Mouse (Mus musculus) heart, postnatal 4 days (tissue): ENCODE data around the gene Sez6l. TPM values are rescaled to one million over a fixed set of nuclear protein-coding genes. Genes with fewer than 3 reads are reported as not detected.
A peak's percentile ranks its signal among the peaks of the same experiment; 100 is the strongest.
"Not testable (repeated sequence)": the region's sequence is repeated elsewhere in the genome, so short reads cannot be mapped to it uniquely, and the experiment has no call there.

Experiments used
- DNase-seq: peaks from one replicate; pipeline ENCODE4 v3.0.0; 2021
- total RNA-seq, 2 experiments: library from RNA; stranded (reverse); gene quantifications; 2 replicates each; pipeline ENCODE4 v1.2.3; 2021

Gene Sez6l
- total RNA-seq, 2 experiments from 2014 or later, result 0.52 TPM

DNA sequence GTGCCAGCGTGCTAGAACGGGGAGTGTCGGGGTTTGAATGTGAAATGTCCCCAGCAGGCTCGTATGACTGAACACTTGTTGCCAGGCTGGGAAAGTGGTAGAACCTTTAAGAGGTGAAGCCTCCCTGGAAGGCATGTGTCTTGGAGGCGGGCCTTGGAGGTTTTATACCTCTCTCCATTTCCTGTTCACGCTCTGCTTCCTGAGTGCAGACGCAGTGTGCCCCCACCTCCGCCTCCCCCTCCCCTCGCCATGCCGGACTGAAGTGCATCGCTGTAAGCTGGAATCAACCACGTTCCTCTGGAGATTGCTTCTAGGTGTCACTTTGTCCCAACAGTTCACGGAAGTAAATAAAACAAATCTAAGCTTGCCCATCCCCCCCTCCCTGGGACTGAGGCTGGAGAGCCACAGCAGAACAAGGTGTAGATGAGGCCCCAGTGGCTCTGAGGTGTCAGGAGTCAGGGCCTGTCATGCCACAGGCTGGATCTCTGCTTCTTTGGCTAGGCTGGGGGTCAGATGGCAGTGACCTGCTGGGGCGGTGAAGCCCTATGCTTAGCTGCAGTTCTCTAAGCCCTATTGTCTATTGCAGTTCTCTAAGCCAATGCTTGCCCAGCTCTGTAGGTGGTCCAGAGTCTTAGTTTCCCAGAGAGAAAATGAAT, 145.7 kb downstream of the Sez6l start:
- DNase-seq, result no peak

DNA sequence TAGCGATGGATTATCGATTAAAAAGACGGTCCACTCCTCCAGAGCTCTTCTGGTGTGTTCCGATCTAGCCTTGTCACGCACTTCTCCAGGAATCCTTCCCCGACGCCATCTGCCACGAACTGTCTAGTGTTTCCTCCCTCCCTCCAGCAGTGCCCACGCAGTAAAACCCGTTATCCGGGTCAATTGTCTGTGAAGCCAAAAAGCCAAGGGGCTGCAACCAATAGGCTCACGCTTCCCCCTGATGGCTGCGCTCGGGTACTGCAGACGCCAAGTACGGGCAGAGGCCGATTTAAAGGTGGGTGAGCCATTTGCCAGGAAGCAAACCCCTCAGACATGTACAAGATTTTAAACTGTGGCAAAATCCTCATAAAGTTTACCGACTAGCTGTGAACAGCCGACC, 148.0 kb downstream of the Sez6l start:
- DNase-seq, result peak; percentile 81

DNA sequence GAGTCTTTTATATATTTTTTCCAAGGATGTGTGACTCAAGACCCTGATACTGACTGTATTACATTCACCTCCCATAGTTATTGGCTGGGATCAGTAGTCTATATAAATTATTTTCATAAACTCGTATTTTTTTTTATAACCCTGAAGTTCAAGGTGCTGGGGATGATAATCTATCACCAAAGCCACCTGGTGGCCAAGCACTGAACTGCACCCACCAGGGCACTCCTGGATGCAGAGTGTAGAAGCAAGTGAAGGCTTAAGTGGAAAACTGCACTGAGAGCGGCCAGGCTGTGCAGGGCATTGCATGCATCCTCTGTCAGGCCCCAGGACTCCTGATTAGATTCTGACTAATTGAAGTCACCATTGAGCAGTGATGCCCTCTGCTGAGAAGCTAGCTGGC, 149.7 kb downstream of the Sez6l start:
- peak; percentile 80 for DNase-seq

DNA sequence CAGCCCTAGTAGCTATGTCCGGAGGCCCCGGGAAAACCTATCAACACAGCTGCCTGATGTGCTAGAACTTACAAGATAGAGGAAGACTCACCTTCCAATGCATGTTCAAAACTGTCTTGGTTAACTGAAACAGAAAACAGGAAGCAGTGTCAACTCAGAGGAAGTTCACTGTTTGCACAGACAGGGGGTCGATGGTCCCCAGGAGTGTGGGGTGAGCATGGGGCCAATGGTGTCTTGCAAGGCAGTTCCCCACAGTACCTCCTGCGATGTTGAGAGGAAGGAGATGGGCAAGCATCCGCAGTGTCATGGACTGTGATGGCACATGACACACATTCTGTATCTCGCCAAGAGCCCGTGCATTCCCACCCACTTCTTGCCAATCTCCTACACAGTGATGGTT, 150.3 kb downstream of the Sez6l start:
- DNase-seq, result no peak

DNA sequence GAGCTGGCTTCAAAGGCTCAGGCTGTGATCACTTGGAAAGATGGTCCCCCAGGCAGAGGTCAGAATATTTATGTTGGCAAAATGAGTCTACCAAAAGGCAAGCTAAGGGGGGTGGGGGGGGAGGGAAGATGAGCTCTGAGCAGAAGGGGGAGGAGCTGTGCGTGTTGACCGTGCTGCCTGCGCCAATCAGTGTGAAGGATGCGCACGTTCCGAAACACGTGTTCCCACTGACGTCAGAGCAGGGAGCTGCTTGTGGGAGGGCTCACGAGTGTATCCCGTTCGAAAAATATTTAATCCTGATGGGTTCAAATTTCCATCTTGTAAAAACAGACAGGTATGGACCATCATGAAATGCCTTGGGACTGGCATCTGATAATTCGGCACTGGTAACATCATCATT, 157.4 kb downstream of the Sez6l start:
- DNase-seq, result no peak

DNA sequence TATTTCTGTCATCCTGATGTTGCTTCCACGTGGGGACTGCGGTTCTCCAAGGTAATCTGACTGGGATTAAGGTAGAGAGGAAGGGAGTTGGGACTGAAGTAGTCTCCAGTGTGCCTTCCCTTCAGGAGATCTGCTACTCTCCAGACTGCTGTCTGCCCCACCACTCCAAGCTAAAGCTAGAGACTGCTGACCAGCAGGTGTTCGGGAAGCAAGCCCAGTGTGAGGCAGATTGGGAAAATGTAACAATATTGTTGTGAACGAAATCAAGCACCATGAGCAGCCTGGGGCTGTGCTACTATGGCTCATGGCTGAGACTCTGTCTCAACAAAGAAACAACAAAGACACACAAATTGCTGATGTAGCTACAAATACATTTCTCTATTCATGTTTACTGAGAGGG, 159.0 kb downstream of the Sez6l start:
- no peak for DNase-seq

DNA sequence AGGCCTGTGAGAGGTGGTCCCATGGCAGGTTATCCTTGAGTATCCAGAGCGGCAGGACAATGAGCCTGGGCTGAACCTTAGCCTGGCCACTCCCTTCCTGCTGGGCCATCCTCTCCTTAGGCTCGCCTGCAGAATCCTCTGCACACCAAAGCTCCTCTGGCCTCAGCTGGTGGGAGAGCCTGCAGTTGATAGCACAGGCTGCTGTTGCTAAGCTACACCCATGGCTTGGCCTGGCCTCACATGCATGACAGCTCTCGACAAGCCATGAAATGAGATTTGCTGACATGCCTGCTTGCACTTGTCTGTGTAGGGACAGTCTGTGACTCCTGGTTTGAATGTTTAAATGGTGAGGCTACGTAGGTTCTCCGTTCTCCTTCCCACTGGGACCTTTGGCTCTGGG, 160.3 kb downstream of the Sez6l start:
- DNase-seq, result no peak

DNA sequence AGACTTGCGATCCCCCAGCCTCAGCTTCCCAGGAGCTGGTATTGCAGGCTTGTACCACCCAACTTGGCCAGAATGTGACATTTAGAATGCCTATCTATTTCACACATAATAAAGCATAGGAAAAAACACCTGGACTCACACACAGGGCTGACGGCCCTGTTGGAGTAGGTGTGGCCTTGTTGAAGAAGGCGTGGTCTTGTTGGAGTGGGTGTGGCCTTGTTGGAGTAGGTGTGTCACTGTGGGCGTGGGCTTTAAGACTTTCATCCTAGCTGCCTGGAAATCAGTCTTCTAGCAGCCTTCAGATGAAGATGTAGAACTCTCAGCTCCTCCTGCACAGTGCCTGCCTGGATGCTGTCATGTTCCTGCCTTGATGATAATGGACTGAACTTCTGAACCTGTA, 164.2 kb downstream of the Sez6l start:
- DNase-seq, result not testable (repeated sequence)

DNA sequence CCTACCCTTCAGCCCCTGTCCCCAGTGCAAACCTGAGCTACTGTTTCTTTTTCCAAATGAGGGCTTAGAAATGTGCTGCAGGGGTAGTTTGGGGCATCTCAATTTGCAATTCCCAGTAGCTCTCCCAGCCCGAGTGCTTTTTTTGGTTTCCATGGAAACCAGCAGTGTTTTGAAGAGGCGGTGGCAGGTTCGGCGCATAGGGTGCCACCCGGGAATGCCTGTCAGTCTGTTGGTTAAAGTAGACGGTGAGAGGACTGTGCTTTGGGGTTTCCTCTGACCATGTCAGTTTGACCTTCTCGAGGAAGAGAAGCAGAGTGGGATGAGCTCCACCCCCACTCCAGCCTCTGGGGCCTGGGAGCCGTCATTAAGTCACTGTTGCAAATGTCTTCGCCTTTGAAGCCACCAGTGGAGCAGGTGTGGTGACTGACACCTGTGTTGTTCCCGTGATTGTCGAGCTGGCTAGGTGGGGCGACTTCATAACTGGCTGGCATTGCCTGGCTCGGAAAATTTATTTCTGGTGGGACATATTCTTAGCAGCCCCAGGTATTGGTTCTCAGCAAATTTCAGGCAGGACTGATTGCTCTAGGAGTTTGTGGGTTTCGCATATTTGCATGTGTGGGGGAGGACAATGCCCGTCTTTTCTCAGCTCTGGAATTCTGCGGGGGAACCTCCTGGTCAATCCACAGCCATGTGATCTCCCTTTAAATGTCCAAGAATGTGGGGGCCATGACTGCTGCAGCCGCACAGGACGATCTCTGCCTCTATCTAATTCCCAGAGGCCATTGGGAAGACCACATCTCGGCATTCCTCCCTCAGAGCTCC, 165.3 kb downstream of the Sez6l start:
- DNase-seq, result no peak

DNA sequence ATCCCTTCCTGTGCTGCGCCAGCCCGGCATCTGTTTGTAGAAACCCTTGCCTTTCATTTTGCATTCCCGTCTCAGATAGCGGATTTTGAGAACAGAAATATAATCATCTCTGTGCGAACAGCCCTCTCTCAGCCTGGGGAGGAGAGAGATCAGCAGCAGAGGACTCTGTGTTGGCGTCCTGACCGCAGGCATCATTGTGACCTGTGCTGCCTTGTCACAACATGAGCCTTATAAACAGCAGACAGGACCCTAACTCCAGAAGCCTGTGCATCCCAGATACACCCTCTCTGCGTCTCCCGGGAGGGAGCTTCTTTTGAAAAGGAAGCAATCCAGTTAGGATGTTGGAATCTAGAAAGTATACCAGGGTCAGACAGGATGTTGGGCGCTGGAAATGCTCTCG, 165.9 kb downstream of the Sez6l start:
- DNase-seq, result no peak

DNA sequence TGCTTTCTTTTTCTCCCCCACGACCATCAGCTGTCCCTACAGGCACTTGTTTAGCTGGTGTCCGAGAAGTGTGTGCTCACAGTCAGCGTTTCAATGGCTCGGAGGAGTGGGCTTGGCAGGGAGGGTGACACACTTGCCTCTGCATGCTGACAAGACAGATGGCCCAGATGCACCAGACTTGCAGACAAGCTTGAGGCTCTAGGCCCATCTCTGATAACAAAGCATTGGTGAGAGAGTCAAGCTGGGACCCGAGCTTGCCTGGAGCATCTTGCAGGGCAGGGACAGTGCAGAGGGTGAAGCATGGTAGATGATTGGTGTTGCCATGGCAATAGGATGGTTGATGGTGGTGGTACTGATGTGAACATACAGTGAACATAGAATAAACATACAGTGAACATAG, 167.7 kb downstream of the Sez6l start:
- DNase-seq, result no peak

DNA sequence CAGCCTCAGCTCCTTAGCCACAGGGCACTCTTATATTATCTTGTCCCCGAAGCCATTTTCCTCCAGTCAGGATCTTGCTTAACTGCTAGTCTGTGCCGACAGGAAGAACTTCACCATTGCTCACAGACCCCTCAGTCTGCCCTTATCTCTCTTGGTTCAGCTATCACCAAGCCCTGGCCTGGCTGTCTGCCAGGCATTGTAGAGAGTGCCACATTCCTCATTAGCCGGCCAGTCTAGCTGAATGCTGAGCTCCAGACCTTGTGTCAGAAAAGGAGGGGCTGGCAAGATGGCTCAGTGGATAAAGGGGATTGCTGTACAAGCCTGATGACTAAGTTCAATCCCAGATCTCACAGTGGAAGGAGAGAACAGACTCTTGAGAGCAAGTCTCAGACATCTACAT, 171.0 kb downstream of the Sez6l start:
- no peak for DNase-seq

DNA sequence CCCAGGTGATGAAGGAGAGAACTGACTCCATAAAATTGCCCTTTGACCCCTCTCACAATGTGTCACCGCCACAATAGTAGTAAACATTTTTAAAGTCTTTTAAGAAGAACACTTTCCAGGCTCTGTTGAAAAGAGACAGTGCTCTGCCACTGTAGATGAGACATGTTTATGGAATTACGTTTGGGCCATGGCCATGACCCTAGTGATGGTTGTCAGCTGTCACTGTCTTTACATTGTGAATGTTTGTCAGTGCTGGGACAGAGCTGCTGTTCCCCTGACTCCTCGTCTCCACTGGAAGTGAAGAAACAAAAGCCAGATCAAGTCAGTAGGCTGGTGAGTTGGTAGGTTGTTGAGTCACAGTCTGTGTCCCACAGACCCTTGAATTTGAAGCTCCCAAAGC, 174.5 kb downstream of the Sez6l start:
- DNase-seq, result no peak

DNA sequence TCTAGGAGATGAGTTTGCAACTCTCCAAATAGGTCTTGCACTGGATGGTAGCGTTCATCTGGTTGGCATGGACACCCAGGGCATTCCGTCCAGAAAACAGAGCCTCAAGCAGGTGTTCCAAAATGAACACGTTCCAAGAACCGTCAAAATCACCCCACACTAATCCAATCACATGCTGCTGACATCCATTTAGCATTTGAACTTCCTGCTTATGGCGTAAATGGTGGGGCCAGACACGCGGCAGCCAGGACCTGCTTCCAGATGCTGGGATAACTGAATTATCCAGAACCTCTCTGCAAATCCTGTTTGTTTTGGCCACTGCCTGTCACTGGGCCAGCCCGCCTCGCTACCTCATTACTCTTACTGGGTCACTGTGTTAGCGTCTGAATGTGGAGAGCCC, 177.7 kb downstream of the Sez6l start:
- no peak for DNase-seq

DNA sequence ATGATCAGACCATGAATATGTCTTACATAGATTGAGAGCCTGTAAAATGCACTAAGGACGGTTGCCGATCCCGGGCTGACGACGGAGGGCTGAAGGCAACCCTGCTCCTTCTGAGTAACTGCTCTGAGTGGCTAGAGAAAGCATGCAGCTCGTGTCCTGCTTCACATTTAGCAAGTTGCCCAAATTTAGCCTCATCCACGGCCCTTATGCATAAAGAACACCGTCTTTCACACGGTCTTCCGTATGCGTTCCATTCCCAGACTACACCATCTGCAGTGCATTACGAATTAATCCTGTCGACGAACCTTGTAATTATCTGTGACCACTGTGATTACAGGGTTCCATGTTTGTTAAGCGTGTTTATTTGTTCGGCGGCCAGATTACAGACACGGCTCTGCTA, 180.9 kb downstream of the Sez6l start:
- no peak for DNase-seq

DNA sequence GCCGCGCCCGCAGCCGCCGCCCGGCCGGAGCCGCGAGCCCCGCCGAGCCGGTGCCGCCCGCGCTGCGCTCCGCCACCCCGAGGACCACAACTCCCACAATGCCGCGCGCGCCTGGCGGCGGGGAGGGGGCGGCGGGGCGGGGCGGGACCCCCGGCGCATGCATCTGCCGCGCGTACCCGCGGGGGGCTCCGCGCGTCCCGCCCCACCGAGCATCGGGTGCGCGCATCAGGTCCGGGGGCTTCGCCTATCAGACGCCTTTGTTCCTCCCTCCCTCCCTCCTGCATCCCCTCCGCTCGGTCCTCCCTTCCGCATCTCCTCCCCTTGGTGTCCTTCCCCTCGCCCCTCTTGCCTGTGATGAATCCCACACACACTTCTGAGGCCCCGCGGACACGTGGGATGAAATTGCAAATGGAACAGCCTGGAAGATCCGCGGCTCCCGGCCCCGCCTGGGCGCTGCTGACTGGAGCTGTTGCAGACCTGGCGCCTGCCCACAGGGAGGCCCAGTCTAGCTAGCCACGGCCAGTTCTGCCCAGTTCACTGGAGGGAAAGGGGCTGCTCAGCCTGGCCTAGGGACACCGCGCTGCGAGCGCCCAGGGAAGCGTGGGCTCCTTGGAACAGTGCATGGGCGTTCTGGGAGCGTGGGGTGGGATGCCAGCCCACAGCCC, 182.1 kb downstream of the Sez6l start, which contains the start of gene Asphd2:
Asphd2 (minus strand) TSS at position 88 of the 665 bp plus-strand sequence.
- DNase-seq, result peak; percentile 42

DNA sequence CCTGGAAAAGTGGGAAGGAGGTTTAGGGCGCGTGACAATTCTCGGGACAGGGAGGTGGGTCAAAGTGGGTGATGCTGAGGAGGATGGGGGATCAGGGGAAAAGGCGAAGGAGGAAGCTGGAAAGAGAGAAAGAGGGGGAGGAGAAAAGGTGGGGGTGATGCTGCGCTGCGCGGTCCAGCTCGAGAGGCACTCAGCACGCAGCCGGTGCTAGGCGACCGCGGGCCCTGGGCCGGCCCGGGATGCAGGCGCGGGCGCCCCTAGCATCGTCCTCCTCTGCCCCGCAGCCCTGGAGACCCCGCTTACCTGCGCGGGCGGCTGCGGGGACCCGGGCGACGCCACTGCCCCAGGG, 182.6 kb downstream of the Sez6l start:
- no peak for DNase-seq

DNA sequence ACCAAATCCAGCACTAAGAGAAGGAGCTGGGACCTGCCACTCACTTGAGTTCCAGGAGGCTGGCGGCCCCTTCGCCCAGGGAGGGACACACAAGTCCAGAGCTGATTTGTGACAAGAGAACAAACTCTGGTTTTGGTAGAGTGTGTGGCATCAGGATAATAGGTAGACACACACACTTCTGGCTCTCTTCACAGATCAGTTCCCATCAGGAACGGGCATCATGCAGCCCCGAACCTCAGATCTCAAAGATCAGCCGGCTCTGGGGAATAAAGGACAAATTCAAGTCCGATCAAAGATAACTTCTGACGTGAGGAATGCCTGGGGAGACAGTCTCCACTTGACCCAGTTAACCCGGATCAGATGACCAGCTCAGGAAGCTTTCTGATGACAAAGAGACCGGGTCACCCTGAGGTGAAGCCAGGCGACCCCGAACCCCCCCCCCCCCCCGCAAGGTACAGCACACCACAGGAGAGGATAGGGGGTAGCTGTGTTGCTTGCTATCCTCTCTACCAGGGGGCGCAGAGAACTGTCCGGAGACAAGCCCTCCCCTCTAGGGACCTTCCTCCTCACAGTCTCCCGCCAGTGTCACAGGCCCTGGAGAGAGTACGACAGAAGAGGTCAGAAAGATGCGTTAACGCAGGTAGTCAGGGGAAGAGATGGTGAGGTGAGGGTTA, 183.1 kb downstream of the Sez6l start:
- DNase-seq, result no peak

DNA sequence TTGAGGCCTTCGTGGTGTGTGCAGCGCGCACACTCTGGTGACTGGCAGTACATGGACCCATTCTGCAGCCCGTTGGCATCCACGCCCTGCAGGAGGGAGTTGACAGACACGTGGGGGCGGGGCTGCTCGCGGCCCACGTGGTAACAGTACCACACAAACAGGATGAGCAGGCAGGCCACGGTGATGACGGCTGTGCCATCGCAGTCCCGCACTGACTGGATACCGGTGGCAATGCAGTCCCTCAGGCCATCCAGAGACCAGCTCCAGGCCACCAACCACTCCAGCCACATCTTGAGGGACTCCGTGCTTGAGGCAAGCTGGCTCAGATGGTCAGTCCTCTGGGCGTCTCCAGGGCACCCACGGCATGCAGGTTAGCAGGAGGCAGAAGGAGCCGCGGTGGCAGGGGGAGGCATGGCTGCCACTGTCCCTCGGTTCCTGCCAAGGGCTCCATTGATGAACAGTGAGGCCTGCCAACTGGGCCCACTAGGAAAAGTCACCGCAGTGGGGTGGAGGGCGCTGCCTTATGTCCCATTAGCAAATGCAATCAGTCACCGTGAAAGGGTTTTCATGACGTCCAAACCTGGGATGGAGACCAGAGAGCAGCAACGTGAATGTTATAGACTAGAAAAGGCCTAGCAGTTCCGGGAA, 185.2 kb downstream of the Sez6l start:
- DNase-seq, result no peak

DNA sequence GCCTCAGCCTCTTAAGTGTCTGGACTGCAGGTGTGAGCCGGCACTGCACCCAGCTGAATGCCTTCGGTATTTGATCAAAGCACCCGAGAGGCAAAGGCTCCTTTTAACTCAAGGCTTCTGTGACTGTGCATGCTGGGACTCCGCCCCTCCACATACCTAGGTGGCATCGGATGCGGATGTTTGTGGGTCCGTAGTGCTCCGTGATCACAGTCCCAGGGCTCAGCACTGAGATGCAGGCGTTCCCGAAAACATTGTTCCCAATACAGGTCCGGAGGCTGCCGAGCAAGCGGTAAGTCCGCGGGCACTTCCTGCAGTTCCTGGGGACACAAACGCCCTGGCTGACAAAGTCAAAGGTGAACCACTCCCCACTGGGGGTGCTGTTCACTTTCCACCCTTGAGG, 186.0 kb downstream of the Sez6l start:
- DNase-seq, result no peak

DNA sequence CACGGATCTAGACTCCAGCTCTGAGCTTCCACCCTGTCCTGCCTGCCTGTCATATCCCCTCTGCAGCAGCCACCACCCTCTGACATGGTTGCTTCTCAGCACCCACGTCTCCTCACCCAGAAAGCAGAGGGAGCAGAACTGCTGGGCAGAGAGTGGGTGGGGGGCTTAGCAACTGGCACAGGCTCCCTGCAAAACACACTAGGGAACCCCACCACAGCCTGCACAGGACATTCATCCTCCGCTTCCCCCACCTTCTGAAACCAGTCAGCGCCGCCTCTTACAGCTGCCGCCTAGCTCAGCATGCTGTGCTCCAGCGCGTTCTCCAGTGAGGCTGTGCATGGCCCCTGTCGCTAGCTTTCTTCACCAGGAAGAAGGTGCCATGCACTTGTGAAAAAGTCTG, 187.6 kb downstream of the Sez6l start:
- DNase-seq, result no peak

DNA sequence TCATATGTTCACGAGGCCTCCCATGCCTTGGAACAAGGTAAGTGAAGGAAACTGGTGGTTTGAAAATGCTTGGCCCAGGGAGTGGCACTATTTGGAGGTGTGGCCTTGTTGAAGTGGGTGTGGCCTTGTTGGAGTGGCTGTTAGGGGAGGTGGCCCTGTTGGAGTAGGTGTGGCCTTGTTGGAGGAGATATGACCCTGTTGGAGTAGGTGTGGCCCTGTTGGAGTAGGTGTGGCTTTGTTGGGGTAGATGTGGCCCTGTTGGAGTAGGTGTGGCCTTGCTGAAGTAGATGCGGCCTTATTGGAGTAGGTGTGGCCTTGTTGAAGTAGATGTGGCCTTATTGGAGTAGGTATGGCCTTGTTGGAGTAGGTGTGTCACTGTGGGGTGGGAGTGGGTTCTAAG, 191.0 kb downstream of the Sez6l start:
- no peak for DNase-seq
